Mouse (Mus musculus): ENCODE data around the gene Tmem184b. TPM values are rescaled to one million over a fixed set of nuclear protein-coding genes. Genes with fewer than 3 reads are reported as not detected.

Gene Tmem184b
- polyA plus RNA-seq, 1 experiment from 2014 or later: 39.9 TPM

DNA sequence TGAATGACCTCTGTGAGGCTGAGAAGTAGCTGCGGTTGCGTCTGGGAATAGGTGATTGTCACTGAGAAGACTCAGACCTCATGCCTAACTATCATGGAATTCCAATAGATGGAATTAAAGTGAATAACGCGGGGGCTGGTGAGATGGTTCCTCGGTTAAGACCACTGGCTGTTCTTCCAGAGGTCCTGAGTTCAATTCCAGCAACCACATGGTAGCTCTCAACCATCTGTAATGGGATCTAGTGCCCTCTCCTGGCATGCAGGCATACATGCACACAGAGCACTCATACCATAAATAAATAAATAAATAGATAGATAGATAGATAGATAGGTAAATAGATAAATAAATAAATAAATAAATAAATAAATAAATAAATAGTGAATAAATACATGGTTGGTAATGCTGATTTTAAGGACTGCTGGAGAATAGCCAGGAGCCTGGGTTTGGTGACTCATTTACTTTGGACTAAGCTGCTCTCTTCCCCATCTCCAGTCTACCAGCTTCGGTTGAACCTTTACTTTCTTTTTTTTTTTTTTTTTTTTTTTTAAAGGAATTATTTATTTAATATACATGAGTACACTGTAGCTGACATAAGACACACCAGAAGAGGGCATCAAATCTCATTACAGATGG is 73.9 kb downstream of the Tmem184b start:
- Histone ChIP-seq H3K9me3 (ENCODE audit: control insufficient read depth, low read length) (no peaks in the 10 kb centered on the region), H3K36me3 (replicated peaks; ENCODE audit: control insufficient read depth, insufficient read depth) (no peaks in the 10 kb centered on the region), H3K9ac (no peak overlapping the region), H3K27ac (no peak overlapping the region), H3K4me3 (replicated peaks; ENCODE audit: low read length) (no peak overlapping the region), H3K4me2 (replicated peaks) (no peak overlapping the region), H3K4me1 (replicated peaks; ENCODE audit: control insufficient read depth, insufficient read depth, low read length) (peaks cover 21% of the 10 kb centered on the region), H3K27me3 (ENCODE audit: control insufficient read depth, insufficient read depth, low read length) (no peaks in the 10 kb centered on the region)
- no peak for DNase-seq (ENCODE audit: low spot score)
- WGBS: 95% methylated on average over 6 of the region's 6 CpGs
- ATAC-seq (ENCODE audit: low FRiP score): no peak

- Histone ChIP-seq H3K9me3 (ENCODE audit: control insufficient read depth, low read length) (no peaks in the 10 kb centered on the region), H3K27ac (no peak overlapping the region), H3K4me1 (replicated peaks; ENCODE audit: control insufficient read depth, insufficient read depth, low read length) (peaks cover 23% of the 10 kb centered on the region), H3K4me2 (replicated peaks) (peak overlapping the region; percentile 69), H3K4me3 (replicated peaks; ENCODE audit: low read length) (peak overlapping the region; percentile 51; the same call in 1 of the 2 replicates), H3K27me3 (ENCODE audit: control insufficient read depth, insufficient read depth, low read length) (no peaks in the 10 kb centered on the region), H3K36me3 (replicated peaks; ENCODE audit: control insufficient read depth, insufficient read depth) (no peaks in the 10 kb centered on the region), H3K9ac (no peak overlapping the region)
- no peak for DNase-seq (ENCODE audit: low spot score)
- no peak for ATAC-seq (ENCODE audit: low FRiP score)
- 93% methylated on average over 4 of the region's 4 CpGs for WGBS
These were observed 74.5 kb downstream of the Tmem184b start for GRCm38 (mm10) chr15:79328939-79329275.

GRCm38 (mm10) chr15:79328058-79328938 is 75.1 kb downstream of the Tmem184b start, which contains the start of gene Pla2g6:
Gene Pla2g6 (minus strand): TSS chr15:79328390.
- DNase-seq (ENCODE audit: low spot score): peak; percentile 97
- WGBS: 4% methylated on average over 46 of the region's 46 CpGs
- Histone ChIP-seq H3K9ac (peak within 1 kb of the TSS; percentile 69), H3K27me3 (ENCODE audit: control insufficient read depth, insufficient read depth, low read length) (no peaks in the 10 kb centered on the region), H3K27ac (peak within 1 kb of the TSS; percentile 93), H3K4me1 (replicated peaks; ENCODE audit: control insufficient read depth, insufficient read depth, low read length) (peaks cover 29% of the 10 kb centered on the region), H3K36me3 (replicated peaks; ENCODE audit: control insufficient read depth, insufficient read depth) (no peaks in the 10 kb centered on the region), H3K4me2 (replicated peaks) (peak within 1 kb of the TSS; percentile 69), H3K9me3 (ENCODE audit: control insufficient read depth, low read length) (no peaks in the 10 kb centered on the region), H3K4me3 (replicated peaks; ENCODE audit: low read length) (peak within 1 kb of the TSS; percentile 51)
- ATAC-seq (ENCODE audit: low FRiP score): peak; percentile 97

DNA sequence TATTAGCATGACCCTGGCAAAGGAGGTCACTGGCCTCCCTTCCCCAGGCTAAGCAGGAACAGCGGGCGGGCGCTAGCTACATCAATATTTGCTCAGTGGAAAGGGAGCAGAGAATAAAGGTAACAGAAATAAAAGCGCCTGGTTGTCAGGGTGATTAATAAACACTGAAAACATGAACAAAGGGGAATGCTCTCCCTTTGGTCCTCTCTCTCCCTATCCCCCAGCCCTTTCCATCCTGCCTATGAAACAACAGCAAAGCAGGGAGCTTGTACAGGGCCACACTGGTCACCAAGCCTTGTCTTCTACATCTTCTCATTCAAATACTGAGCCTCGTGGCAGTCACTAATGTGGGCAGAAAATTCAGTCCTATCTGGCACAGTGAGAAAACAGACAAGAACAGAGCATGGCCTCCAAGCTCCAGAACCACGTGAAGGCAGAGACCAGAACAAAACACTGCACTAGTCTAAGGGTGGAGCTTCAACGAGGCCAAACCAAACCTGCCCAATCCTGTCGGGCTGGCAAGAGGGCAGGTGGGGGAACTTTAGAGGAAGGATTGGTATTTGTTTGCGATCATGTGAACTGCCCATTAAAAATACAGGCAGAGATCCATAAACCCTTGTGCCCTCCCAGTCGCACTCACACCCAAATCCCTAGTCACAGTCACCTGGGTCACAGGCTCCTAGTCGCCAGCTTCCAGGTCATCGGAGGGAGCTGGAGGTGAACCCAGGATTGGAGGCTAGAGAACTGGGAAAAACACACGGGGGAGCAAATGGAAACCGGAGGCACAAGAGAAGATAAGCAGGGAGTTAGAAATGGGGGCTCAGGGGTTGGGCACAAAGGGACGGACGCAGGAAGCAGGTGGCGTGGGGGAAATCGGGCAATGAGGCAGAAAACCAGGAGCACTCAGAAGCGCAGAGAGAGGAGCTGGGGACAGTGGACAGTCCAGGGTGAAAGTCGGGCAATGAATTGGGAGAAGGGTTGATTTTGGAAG is 76.1 kb downstream of the Tmem184b start:
- peak overlapping the region; percentile 69 for H3K9ac ChIP-seq
- H3K4me3 ChIP-seq (replicated peaks; ENCODE audit: low read length): peak overlapping the region; percentile 51
- H3K36me3 ChIP-seq (replicated peaks; ENCODE audit: control insufficient read depth, insufficient read depth): no peaks in the 10 kb centered on the region
- no peaks in the 10 kb centered on the region for H3K9me3 ChIP-seq (ENCODE audit: control insufficient read depth, low read length)
- H3K4me2 ChIP-seq (replicated peaks): peak overlapping the region; percentile 69
- DNase-seq (ENCODE audit: low spot score) (peak; percentile 65), ATAC-seq (ENCODE audit: low FRiP score) (0 out of 2 replicates have a peak, but pooled peaks have one; percentile 31)
- H3K4me1 ChIP-seq (replicated peaks; ENCODE audit: control insufficient read depth, insufficient read depth, low read length): peaks cover 30% of the 10 kb centered on the region
- WGBS: 4% methylated on average over 20 of the region's 20 CpGs
- H3K27ac ChIP-seq: peak overlapping the region; percentile 93
- H3K27me3 ChIP-seq (ENCODE audit: control insufficient read depth, insufficient read depth, low read length): no peaks in the 10 kb centered on the region

DNA sequence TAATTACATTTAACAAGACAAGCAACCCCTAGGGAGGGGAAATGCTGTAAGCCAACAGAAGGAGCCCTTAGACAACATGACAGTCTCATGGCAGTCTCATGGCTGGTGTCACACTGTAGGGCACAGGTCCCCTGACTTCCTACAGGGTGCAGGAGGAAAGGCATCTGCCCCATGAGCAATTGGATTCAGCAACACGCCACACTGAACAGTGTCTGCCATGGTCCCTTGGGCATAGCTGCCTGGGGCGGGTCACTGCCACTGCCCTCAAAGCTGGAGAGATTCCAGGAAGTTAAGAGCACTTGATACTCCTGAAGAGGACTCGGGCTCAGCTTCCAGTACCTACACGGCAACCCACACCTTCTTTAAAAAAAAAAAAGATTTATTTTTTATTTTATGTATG is 77.1 kb downstream of the Tmem184b start:
- no peaks in the 10 kb centered on the region for H3K9me3 ChIP-seq (ENCODE audit: control insufficient read depth, low read length)
- H3K4me1 ChIP-seq (replicated peaks; ENCODE audit: control insufficient read depth, insufficient read depth, low read length): peaks cover 30% of the 10 kb centered on the region
- H3K9ac ChIP-seq: 0 out of 2 replicates have a peak overlapping the region, but pooled peaks have one; percentile 11
- H3K4me2 ChIP-seq (replicated peaks): peak overlapping the region; percentile 69
- 60% methylated on average over 4 of the region's 4 CpGs for WGBS
- H3K36me3 ChIP-seq (replicated peaks; ENCODE audit: control insufficient read depth, insufficient read depth): no peaks in the 10 kb centered on the region
- ATAC-seq (ENCODE audit: low FRiP score) (no peak), DNase-seq (ENCODE audit: low spot score) (no peak)
- no peak overlapping the region for H3K4me3 ChIP-seq (replicated peaks; ENCODE audit: low read length)
- H3K27ac ChIP-seq: peak overlapping the region; percentile 93
- no peaks in the 10 kb centered on the region for H3K27me3 ChIP-seq (ENCODE audit: control insufficient read depth, insufficient read depth, low read length)

GRCm38 (mm10) chr15:79325742-79326141 is 77.6 kb downstream of the Tmem184b start:
- DNase-seq (ENCODE audit: low spot score) (no peak), ATAC-seq (ENCODE audit: low FRiP score) (no peak)
- Histone ChIP-seq H3K27me3 (ENCODE audit: control insufficient read depth, insufficient read depth, low read length) (no peaks in the 10 kb centered on the region), H3K27ac (no peak overlapping the region), H3K4me2 (replicated peaks) (no peak overlapping the region), H3K4me3 (replicated peaks; ENCODE audit: low read length) (no peak overlapping the region), H3K9me3 (ENCODE audit: control insufficient read depth, low read length) (no peaks in the 10 kb centered on the region), H3K36me3 (replicated peaks; ENCODE audit: control insufficient read depth, insufficient read depth) (no peaks in the 10 kb centered on the region), H3K4me1 (replicated peaks; ENCODE audit: control insufficient read depth, insufficient read depth, low read length) (peaks cover 30% of the 10 kb centered on the region), H3K9ac (no peak overlapping the region)
- WGBS: 83% methylated on average over 3 of the region's 3 CpGs

DNA sequence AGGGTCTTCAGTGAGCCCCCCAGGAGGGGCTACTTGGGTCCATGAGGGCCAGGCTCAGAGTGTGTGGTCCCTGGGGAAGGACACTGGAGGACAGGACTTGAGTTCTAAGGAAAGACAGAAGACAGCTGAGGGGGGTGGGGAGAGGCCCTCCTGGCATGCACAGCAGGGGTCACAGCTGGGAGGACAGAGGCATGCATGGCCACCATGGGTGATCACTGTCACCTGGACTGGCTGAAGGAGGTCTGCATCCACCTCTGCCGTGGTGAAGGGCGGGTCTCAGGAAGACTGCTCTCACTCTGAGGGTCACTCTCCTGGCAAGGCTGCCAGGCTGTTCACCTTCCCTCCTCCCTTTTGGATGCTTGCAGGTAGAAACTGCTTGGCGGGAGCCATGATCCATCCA is 79.0 kb downstream of the Tmem184b start:
- Histone ChIP-seq H3K4me1 (replicated peaks; ENCODE audit: control insufficient read depth, insufficient read depth, low read length) (peaks cover 30% of the 10 kb centered on the region), H3K27ac (0 out of 2 replicates have a peak overlapping the region, but pooled peaks have one; percentile 54)
- ATAC-seq (ENCODE audit: low FRiP score): no peak

GRCm38 (mm10) chr15:79323791-79324155 is 79.6 kb downstream of the Tmem184b start:
- H3K4me1 ChIP-seq (replicated peaks; ENCODE audit: control insufficient read depth, insufficient read depth, low read length): peaks cover 30% of the 10 kb centered on the region
- H3K9ac ChIP-seq: no peak overlapping the region
- no peak for DNase-seq (ENCODE audit: low spot score)
- H3K4me3 ChIP-seq (replicated peaks; ENCODE audit: low read length): no peak overlapping the region
- H3K36me3 ChIP-seq (replicated peaks; ENCODE audit: control insufficient read depth, insufficient read depth): no peaks in the 10 kb centered on the region
- no peaks in the 10 kb centered on the region for H3K9me3 ChIP-seq (ENCODE audit: control insufficient read depth, low read length)
- H3K27me3 ChIP-seq (ENCODE audit: control insufficient read depth, insufficient read depth, low read length): no peaks in the 10 kb centered on the region
- WGBS: 82% methylated on average over 4 of the region's 4 CpGs
- no peak overlapping the region for H3K4me2 ChIP-seq (replicated peaks)
- ATAC-seq (ENCODE audit: low FRiP score): no peak
- peak overlapping the region; percentile 54; the same call in 1 of the 2 replicates for H3K27ac ChIP-seq

More for the DNA sequence above, 79.0 kb downstream of the Tmem184b start:
- no peaks in the 10 kb centered on the region for H3K9me3 ChIP-seq (ENCODE audit: control insufficient read depth, low read length)
- WGBS: 93% methylated on average over 3 of the region's 3 CpGs
- H3K4me2 ChIP-seq (replicated peaks): no peak overlapping the region
- DNase-seq (ENCODE audit: low spot score): no peak
- H3K36me3 ChIP-seq (replicated peaks; ENCODE audit: control insufficient read depth, insufficient read depth): no peaks in the 10 kb centered on the region
- no peak overlapping the region for H3K9ac ChIP-seq
- no peaks in the 10 kb centered on the region for H3K27me3 ChIP-seq (ENCODE audit: control insufficient read depth, insufficient read depth, low read length)
- no peak overlapping the region for H3K4me3 ChIP-seq (replicated peaks; ENCODE audit: low read length)
